Mouse (Mus musculus): ENCODE measurements around the gene Aff4.
"Not testable (repeated sequence)": the region's sequence is repeated elsewhere in the genome, so short reads cannot be mapped to it uniquely, and the experiment has no call there.

The Aff4 gene

DNA sequence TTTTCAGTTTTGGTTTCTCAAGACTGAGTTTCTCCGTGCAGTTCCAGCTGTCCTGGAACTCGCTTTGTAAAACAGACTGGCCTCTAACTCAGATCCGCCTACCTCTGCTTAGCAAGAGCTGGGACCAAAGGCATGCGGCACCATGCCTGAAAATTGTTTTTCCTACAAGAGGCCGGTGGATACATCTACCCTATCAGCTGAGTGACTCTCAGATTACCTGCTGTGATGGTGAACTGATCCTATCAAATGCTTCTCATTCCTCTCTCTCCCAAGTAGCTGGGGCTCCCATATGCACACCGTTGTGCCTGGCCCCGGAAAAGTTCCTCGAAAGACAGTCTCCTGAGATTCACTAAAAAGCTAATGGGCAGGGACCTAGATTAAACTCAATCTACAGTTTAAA is 12.9 kb upstream of the Aff4 start:
- DNase-seq (ENCODE audit: low read depth in 1 of 2, low spot score in 2 of 2): no peak

DNA sequence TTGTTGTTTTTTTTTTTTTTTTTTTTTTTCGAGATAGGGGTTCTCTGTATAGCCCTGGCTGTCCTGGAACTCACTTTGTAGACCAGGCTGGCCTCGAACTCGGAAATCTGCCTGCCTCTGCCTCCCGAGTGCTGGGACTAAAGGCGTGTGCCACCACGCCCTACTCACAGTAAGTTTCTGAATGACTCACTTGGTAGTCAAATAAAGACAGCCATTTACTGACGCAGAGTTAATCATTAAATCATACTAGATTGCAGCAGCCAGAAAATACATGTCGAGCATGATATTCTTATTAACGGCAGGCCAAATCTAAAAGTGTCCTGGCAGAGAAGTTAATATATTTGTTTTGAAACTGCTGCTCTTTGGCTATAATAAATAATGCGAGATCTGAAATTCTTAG is 9.6 kb upstream of the Aff4 start:
- not testable (repeated sequence) for DNase-seq (ENCODE audit: low read depth in 1 of 2, low spot score in 2 of 2)

GRCm38 (mm10) chr11:53342711-53343110 is 7.9 kb upstream of the Aff4 start:
- no peak for DNase-seq (ENCODE audit: low read depth in 1 of 2, low spot score in 2 of 2)

GRCm38 (mm10) chr11:53345328-53345727 is 5.3 kb upstream of the Aff4 start:
- no peak for DNase-seq (ENCODE audit: low read depth in 1 of 2, low spot score in 2 of 2)

DNA sequence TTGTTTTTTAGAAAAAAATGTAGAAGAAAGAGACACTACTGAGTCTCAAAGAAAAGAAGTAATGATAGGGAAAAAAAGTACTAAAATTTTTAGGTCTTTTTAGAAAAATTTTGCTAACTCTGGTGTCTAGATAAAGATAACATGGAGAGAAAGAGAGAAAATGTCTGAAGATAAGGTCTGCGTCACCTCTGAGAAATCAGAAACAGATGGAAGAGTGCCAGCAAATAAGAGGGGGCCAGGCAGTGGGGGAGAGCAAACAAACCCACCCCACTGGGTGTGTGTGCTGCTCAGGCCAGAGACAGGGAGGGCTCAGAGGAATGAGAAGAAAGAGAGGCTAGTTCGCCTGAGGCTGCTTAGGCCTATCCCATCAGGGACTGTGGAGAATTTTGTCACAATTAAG is 4.9 kb upstream of the Aff4 start:
- DNase-seq (ENCODE audit: low read depth in 1 of 2, low spot score in 2 of 2): no peak

DNA sequence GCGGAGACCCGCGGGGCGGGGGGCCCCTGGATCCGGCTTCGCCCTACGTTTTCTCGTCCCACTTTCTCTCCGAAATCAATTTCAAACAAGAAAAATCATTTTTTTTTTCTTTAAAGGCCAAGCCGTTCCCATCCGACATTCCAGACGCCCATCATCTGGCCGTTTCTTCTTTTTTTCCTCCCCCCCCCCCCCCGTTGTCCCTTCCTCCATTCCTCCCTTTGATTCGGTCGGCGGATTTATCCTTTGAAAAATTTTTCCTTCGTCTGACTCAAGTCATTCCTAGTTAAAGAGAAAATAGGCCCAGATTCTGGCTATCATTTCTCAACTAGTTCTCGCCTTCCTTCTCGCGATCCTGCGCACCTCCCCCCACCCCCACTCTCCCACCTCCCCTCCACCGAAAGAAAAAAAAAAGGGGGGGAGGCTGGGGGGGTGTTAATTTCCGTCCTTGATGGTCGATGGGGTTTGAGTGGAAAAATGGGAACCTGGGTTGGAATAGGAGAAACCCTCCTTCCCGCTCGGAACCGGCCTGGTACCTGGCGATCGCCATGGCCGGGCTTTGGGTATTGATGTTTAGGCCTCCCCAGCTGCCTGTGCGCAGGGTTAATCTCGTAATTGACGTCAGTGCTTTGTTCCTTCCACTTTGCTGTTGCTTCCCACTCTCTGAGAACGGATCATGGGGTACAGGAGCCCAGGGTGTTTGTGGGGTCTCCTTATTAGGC is 750 bp downstream of the Aff4 start:
- DNase-seq (ENCODE audit: low read depth in 1 of 2, low spot score in 2 of 2): peak in 1 of 2 experiments; percentile 37

- DNase-seq (ENCODE audit: low read depth in 1 of 2, low spot score in 2 of 2): no peak
These were observed 1.4 kb downstream of the Aff4 start for GRCm38 (mm10) chr11:53351943-53352590.

- DNase-seq (ENCODE audit: low read depth in 1 of 2, low spot score in 2 of 2): no peak
These were observed 8.0 kb downstream of the Aff4 start for GRCm38 (mm10) chr11:53358504-53359155.

GRCm38 (mm10) chr11:53367032-53367431 is 16.4 kb downstream of the Aff4 start:
- DNase-seq (ENCODE audit: low read depth in 1 of 2, low spot score in 2 of 2): no peak

DNA sequence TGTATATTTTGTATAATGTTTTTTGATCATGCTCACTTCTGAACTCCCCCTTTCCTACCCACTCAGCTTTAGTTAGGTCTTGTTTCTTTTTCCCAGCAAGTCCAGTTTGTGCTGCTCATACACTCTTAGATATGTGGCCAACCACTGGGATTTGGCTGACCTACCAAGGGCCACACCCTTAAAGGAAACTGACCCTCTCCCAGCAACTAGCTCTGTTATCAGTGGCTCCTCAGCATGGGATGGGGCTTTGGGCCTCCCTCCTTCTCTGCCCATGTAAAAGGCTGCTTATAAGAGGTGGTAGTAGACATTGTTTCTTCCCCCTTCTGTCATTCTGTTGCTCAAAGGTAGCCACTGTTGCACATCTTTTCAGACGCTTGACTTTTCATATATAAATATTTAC is 28.3 kb downstream of the Aff4 start:
- no peak for DNase-seq (ENCODE audit: low read depth in 1 of 2, low spot score in 2 of 2)

DNA sequence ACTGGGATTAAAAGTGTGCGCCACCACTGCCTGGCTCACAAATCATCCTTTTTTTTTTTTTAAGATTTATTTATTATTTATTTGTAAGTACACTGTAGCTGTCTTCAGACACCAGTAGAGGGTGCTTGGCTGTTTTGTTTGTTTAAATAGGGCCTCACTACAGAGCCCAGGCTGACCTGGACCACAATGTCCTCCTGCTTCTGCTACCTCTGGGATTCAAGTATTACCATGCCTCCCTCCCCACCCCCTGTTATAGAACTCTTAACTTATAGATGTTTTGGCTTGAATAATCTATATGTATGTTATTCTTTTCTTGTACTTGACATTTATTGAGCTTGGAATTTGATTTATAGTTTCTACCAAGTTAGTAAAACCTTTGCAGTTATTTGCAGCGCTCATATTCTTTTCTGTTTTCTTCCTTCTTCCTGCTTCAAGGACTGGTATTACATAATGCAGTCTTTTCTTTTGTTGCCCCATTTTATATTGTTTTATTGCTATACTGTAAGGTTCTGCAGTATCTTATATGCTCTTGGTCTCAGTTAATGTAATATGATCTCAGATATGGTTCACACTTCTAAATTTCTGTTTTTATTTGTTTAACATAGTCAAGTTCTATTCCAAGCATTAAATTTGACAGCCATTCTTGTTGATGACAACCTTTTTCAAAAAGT is 33.3 kb downstream of the Aff4 start:
- DNase-seq (ENCODE audit: low read depth in 1 of 2, low spot score in 2 of 2): no peak

GRCm38 (mm10) chr11:53393856-53394255 is 43.2 kb downstream of the Aff4 start:
- DNase-seq (ENCODE audit: low read depth in 1 of 2, low spot score in 2 of 2): no peak

- DNase-seq (ENCODE audit: low read depth in 1 of 2, low spot score in 2 of 2): no peak
These were observed 53.0 kb downstream of the Aff4 start for GRCm38 (mm10) chr11:53403638-53404037.

- DNase-seq (ENCODE audit: low read depth in 1 of 2, low spot score in 2 of 2): no peak
These were observed 61.1 kb downstream of the Aff4 start for GRCm38 (mm10) chr11:53411738-53412137.

DNA sequence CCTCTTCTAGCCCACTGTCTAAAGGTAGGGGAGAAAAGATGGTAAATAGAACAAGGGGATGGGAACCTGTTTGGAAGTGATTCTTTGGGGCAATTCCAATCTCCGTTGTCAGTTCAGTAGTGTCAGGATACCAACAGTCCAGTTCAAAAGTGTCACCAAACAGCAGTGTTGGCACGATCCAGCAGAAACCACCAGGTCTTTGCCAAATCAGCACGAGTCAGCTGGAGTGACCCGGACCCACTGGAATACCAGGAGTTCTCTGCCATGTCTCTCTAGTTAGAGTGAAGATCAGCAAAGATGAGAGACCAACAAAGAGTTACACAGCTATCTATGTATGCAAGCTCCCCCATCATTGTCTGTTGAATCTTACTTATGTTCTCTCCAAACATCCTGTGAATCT is 63.2 kb downstream of the Aff4 start:
- no peak for DNase-seq (ENCODE audit: low read depth in 1 of 2, low spot score in 2 of 2)

- no peak for DNase-seq (ENCODE audit: low read depth in 1 of 2, low spot score in 2 of 2)
These were observed 67.4 kb downstream of the Aff4 start for GRCm38 (mm10) chr11:53418048-53418447.

- no peak for DNase-seq (ENCODE audit: low read depth in 1 of 2, low spot score in 2 of 2)
These were observed 72.4 kb downstream of the Aff4 start, which contains the start of gene Leap2 for GRCm38 (mm10) chr11:53423036-53423435. Gene Leap2 (minus strand): TSS chr11:53423170.

GRCm38 (mm10) chr11:53424826-53425225 is 74.2 kb downstream of the Aff4 start:
- DNase-seq (ENCODE audit: low read depth in 1 of 2, low spot score in 2 of 2): no peak

- no peak for DNase-seq (ENCODE audit: low read depth in 1 of 2, low spot score in 2 of 2)
These were observed 74.6 kb downstream of the Aff4 start for GRCm38 (mm10) chr11:53425251-53425650.

DNA sequence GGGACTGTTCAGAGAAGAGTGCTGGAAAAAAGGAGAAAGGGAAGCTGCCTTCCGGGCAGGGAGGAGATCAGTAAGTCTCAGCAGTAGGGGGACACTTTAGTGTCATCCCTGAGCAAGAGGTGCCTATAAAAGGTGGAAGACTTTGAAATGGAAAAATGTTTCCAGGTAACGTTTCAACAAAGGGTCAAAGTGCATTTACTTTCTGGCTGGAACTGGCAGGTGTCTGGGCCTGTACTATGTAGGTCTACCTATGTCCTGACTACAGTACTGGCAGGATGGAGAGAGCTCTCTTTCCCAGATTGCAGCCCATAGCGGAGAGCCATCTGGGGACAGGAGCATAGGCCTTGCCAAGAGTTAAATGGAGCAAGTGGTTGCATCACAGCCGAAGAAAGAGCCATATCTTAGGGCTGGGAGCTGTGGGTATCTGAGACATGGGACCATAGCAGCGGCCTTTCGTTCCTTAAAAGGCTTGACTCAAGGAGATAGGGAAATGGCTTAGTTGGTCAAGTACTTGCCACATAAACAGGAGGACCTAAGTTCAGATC is 75.2 kb downstream of the Aff4 start:
- no peak for DNase-seq (ENCODE audit: low read depth in 1 of 2, low spot score in 2 of 2)

GRCm38 (mm10) chr11:53426914-53427313 is 76.3 kb downstream of the Aff4 start:
- DNase-seq (ENCODE audit: low read depth in 1 of 2, low spot score in 2 of 2): not testable (repeated sequence)
